Mouse (Mus musculus) heart, embryonic 16.5 days (tissue): ENCODE measurements at regions not wholly inside any gene's neighbourhood (a gene's known extent, or its start where the extent isn't known, plus 50 kb on each side); places are given as distances from the start of the nearest gene placed in this dataset.
A peak's percentile ranks its signal among the peaks of the same experiment; 100 is the strongest.

ENCODE experiments used
- ATAC-seq: fragments of 200-750 bp; cut with Nextera tagmentation; replicated peaks from 2 replicates; pipeline ENCODE4 v1.8.0; 2017; ENCODE audit warnings: moderate number of reproducible peaks; ENCODE audit not compliant: insufficient read depth, low FRiP score; ENCODE audit errors: extremely low read depth
- H3K27ac ChIP-seq: fragments of 300-500 bp; sonication (generic); 2 replicates; pipeline ENCODE4 v1.5.1; 2014; ENCODE audit warnings: mild to moderate bottlenecking, low read length, control low read depth, moderate library complexity
- H3K27me3 ChIP-seq: fragments of 300-500 bp; sonication (generic); 2 replicates; pipeline ENCODE4 v1.6.1; 2014; ENCODE audit warnings: low read length, mixed read lengths; ENCODE audit not compliant: control insufficient read depth, insufficient read depth
- H3K36me3 ChIP-seq: fragments of 300-500 bp; sonication (generic); 2 replicates; pipeline ENCODE4 v1.6.1; 2014; ENCODE audit not compliant: control insufficient read depth, insufficient read depth
- H3K4me1 ChIP-seq: fragments of 300-500 bp; sonication (generic); 2 replicates; pipeline ENCODE4 v1.6.1; 2014; ENCODE audit warnings: low read length, mixed read lengths; ENCODE audit not compliant: control insufficient read depth, insufficient read depth
- H3K4me2 ChIP-seq: fragments of 300-500 bp; sonication (generic); 2 replicates; pipeline ENCODE4 v1.6.1; 2014; ENCODE audit warnings: low read depth, mild to moderate bottlenecking, control low read depth, low read length
- H3K4me3 ChIP-seq: fragments of 300-500 bp; sonication (generic); 2 replicates; pipeline ENCODE4 v1.5.1; 2014; ENCODE audit warnings: mild to moderate bottlenecking, control low read depth, low read length
- H3K9ac ChIP-seq: fragments of 300-500 bp; sonication (generic); 2 replicates; pipeline ENCODE4 v1.6.1; 2014; ENCODE audit warnings: low read length, control low read depth
- H3K9me3 ChIP-seq: fragments of 300-500 bp; sonication (generic); replicated peaks from 2 replicates; pipeline ENCODE4 v1.6.1; 2016; ENCODE audit warnings: low read length; ENCODE audit not compliant: control insufficient read depth
- WGBS: fragments of 180-500 bp; shearing (Covaris S2); extraction: QIAGEN DNeasy Blood & Tissue Kit; methylation state at CpG from one replicate; pipeline ENCODE4 v1.1.7; 2014; 5-methylcytosine and 5-hydroxymethylcytosine counted together

DNA sequence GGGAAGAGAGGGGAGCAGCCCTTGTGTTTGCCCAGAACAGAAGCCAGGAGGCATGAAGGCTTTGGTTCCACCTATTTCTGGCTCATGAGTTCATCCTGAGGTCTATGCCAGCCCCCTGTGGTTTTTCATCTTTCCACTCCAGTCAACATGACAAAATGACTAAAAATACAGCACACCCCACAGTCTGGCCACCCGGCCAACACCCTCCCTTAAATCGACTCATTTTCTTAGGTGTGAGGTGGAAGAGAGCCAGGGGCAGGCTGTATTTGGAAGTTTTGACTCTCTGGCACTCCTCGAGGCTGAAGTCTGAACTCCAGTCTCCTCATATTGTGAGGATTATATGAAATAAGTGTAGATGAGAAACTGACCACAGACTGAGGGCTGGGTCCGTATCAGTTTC is 55.0 kb upstream of the Ywhaq start:
- Histone ChIP-seq H3K9me3 (no peaks in the 10 kb centered on the region), H3K4me1 (0 out of 2 replicates have a peak, but pooled peaks cover 3% of the 10 kb centered on the region), H3K4me2 (no peak overlapping the region), H3K9ac (no peak overlapping the region), H3K4me3 (no peak overlapping the region), H3K27me3 (no peaks in the 10 kb centered on the region), H3K27ac (0 out of 2 replicates have a peak overlapping the region, but pooled peaks have one; percentile 21), H3K36me3 (no peaks in the 10 kb centered on the region)
- 33% methylated on average over 4 of the region's 4 CpGs for WGBS
- ATAC-seq: peak; percentile 92

DNA sequence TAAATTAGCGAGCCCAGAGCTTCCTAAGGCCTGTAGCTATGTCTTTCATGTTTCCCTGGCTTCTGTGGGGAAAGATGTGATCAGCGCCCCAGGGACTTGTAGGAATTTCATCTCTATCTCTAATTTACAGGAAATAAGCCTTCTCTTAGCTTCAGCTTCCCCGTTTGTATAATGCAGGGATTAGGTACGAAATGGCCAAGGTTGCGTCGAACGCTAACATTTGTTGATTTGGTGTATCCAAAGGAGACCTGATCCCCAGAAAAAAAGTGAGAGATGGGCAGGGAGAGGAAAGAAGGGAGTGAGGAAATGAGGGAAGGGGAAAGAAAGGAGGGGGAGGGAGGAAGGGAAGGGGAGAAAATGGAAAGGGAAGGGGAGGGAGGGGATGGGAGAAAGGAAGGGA is 54.5 kb upstream of the Ywhaq start:
- Histone ChIP-seq H3K27me3 (no peaks in the 10 kb centered on the region), H3K4me1 (0 out of 2 replicates have a peak, but pooled peaks cover 3% of the 10 kb centered on the region), H3K36me3 (no peaks in the 10 kb centered on the region), H3K4me2 (no peak overlapping the region), H3K9me3 (no peaks in the 10 kb centered on the region), H3K9ac (no peak overlapping the region), H3K27ac (peak overlapping the region; percentile 21; the same call in 1 of the 2 replicates), H3K4me3 (no peak overlapping the region)
- 87% methylated on average over 7 of the region's 7 CpGs for WGBS
- ATAC-seq: no peak

DNA sequence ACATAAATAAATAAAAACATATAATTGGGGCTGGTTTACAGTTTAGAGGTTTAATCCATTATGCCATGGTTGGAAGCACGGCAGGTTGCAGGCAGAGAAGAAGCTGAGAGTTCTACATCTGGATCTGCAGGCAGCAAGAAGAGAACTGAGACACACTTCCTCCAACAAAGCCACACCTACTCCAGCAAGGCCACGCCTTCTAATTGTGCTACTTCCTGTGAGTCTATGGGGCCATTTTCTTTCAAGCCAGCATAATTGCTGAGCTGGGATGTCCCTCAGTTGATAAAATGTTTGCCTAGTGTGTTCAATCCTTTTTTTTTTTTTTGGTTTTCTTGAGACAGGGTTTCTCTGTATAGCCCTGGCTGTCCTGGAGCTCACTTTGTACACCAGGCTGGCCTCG is 52.8 kb upstream of the Ywhaq start:
- no peaks in the 10 kb centered on the region for H3K27me3 ChIP-seq
- H3K4me3 ChIP-seq: no peak overlapping the region
- H3K36me3 ChIP-seq: no peaks in the 10 kb centered on the region
- 94% methylated on average over 3 of the region's 3 CpGs for WGBS
- H3K4me1 ChIP-seq: 0 out of 2 replicates have a peak, but pooled peaks cover 3% of the 10 kb centered on the region
- no peak overlapping the region for H3K9ac ChIP-seq
- H3K9me3 ChIP-seq: no peaks in the 10 kb centered on the region
- no peak for ATAC-seq
- H3K27ac ChIP-seq: no peak overlapping the region
- no peak overlapping the region for H3K4me2 ChIP-seq
